Mouse (Mus musculus): ENCODE results near the gene Mpl. TPM values are rescaled to one million over a fixed set of nuclear protein-coding genes. Genes with fewer than 3 reads are reported as not detected.

The Mpl gene
- polyA plus RNA-seq (2012; ENCODE audit: insufficient read depth, insufficient read length, missing spikeins), result not detected in 2 replicates

DNA sequence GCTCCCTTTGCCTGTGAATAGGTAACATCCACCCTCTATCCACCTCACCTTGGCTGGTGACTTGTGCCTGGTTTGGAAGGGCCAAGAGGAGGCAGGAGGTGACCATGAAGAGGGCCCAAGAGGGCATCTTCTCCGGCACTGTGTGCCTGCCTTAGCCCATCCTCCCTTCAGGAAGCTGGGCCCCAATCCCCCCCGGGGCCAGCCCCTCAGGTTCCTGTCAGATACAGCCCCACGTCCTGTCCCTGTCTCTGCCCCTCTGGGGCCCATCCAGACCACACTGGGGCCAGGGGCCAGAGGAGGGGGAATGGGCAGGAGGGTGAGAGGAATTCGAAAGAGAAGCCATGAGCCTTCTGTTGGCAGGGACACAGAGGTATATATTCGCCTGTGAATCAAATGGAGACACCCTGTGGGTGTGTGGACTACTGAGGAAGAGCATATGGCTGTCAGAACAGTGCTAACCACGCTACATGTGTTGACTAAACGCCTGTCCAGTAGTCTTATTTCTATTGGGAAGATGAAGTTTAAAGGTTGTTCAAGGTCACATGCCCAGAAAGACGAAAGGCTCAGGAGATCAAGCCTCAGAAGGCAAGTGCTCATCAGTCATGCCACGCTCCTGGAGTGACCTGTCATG lies at the start of gene Mpl:
Gene Mpl (minus strand): TSS at position 169 of the 631 bp plus-strand sequence.
- H3K4me3 ChIP-seq (ENCODE audit: insufficient read depth, low read length), result no peak within 1 kb of the TSS
- TF ChIP-seq CTCF (IDR thresholded peaks at IDR 0.05; ENCODE audit: low read depth, low read length), result no peak
- H3K4me1 ChIP-seq (ENCODE audit: control insufficient read depth, insufficient read depth, low read length), result no peaks in the 10 kb centered on the region
- no peak within 1 kb of the TSS for H3K27ac ChIP-seq (ENCODE audit: insufficient read depth, low read depth, low read length)

DNA sequence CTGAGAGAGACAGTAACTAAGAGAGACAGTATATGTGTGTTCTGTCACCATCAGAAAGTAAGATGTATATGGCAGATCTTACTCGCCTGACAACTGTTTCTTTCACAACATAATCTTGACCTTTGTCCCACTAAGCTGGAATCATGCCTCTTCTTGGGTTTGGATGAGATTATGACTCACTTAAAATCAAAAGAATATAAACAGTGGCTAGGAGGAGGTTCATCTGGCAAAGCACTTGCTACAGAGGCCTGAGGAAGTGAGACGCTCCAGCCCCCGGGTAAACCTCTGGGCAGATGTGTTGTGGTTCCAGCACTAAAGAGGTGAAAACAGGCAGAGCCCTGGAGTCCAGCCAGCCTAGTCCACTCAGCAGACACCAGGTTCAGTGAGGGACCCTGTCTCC lies 48.2 kb upstream of the Mpl start:
- no peaks in the 10 kb centered on the region for H3K4me1 ChIP-seq (ENCODE audit: control insufficient read depth, insufficient read depth, low read length)
- no peak overlapping the region for H3K27ac ChIP-seq (ENCODE audit: insufficient read depth, low read depth, low read length)
- no peak for TF ChIP-seq POLR2A (IDR thresholded peaks at IDR 0.05; ENCODE audit: borderline replicate concordance, low read depth, low read length)
- no peak for TF ChIP-seq CTCF (IDR thresholded peaks at IDR 0.05; ENCODE audit: low read depth, low read length)
- no peak overlapping the region for H3K4me3 ChIP-seq (ENCODE audit: insufficient read depth, low read length)

DNA sequence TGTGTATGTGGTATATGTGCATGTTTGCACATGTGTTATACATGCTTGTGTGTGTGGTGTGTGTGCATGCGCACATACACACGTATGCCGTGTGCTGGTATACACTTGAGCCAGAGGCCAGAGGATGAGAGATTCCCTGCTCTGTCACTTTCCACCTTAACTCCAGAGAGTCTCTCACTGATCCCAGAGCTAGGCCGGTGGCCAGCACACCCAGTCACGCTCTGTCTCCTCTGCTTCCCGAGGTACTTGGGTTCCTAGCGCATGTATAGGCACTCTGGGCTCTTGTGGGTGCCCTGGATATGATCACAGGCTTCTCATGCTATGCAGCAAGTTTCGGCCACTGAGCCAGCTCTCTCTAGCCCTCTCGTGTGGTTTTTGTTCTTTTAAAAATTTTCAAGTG lies 43.5 kb upstream of the Mpl start:
- H3K4me1 ChIP-seq (ENCODE audit: control insufficient read depth, insufficient read depth, low read length), result no peaks in the 10 kb centered on the region
- no peak overlapping the region for H3K4me3 ChIP-seq (ENCODE audit: insufficient read depth, low read length)
- no peak overlapping the region for H3K27ac ChIP-seq (ENCODE audit: insufficient read depth, low read depth, low read length)
- TF ChIP-seq POLR2A (IDR thresholded peaks at IDR 0.05; ENCODE audit: borderline replicate concordance, low read depth, low read length) (no peak), CTCF (IDR thresholded peaks at IDR 0.05; ENCODE audit: low read depth, low read length) (no peak)

DNA sequence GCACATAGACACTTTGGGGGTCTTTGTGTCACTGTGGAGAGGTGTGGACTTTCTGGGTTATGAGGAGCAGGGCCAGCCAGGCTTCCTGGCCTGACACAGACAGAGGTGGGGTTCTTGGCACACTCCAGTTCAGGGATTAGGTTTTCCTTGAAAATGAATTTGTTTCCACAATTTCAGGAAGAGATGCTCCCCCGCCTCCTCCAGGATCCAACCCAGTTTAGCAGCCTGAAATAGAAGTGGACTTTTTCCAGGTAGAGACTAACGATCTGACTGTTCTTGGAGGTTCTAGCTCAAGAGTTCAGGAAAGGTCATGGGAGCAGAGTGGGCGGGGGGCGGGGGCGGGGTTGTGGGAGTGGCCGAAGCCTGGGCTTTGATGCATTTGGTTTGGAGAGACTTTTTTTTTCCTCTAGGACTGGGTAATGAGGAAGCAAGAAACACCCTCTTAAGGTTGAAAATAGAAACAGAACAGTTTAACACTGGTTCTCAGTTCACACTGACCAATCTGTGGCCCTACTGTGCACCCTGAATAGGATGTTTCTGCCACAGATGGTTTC lies 42.9 kb upstream of the Mpl start:
- H3K4me1 ChIP-seq (ENCODE audit: control insufficient read depth, insufficient read depth, low read length), result no peaks in the 10 kb centered on the region
- no peak for TF ChIP-seq CTCF (IDR thresholded peaks at IDR 0.05; ENCODE audit: low read depth, low read length)
- TF ChIP-seq POLR2A (IDR thresholded peaks at IDR 0.05; ENCODE audit: borderline replicate concordance, low read depth, low read length), result no peak
- no peak overlapping the region for H3K27ac ChIP-seq (ENCODE audit: insufficient read depth, low read depth, low read length)
- no peak overlapping the region for H3K4me3 ChIP-seq (ENCODE audit: insufficient read depth, low read length)

DNA sequence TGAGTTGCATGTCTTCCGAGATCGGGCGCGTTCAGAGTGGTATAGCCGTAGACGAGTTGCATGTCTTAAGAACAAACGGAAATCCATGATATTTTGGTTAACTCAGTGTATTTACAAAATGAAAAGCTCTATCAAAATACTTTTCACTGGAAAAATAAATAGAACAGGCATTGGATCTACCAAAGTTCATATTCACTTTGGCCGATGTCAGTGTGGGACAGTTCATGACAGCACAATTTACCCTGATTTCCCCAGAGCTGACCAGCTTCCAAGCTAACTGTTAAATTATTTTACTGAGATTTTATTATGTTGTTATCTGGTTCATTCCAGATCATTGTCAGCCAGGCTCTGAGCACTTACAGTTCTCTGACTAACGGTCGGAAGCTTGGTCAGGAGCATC lies 33.1 kb upstream of the Mpl start:
- no peak overlapping the region for H3K4me3 ChIP-seq (ENCODE audit: insufficient read depth, low read length)
- TF ChIP-seq POLR2A (IDR thresholded peaks at IDR 0.05; ENCODE audit: borderline replicate concordance, low read depth, low read length) (no peak), CTCF (IDR thresholded peaks at IDR 0.05; ENCODE audit: low read depth, low read length) (no peak)
- H3K27ac ChIP-seq (ENCODE audit: insufficient read depth, low read depth, low read length), result no peak overlapping the region

DNA sequence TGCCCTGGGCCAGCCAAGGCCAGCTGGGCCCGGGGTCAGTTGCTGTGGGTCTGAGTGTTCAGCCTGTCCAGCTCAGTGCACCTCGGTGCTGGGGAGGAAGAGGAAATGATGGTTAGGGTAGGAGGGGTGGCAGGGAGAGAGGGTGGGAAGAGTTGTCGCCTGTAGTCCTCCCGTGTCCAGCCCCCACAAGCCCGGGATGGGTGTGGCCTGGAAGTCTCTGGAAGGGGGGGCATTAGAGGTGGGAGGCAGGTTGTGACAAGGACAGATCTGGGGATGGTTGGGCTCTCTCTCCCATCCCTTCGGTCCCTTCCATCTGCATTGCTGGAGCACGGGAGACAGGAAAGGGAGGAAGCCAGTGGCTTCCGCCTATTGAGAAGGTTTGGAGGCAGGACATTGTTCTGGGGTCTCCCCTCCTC lies 32.4 kb upstream of the Mpl start, which contains the start of gene Tie1:
Gene Tie1 (minus strand): TSS at position 345 of the 416 bp plus-strand sequence.
- TF ChIP-seq POLR2A (IDR thresholded peaks at IDR 0.05; ENCODE audit: borderline replicate concordance, low read depth, low read length) (no peak), CTCF (IDR thresholded peaks at IDR 0.05; ENCODE audit: low read depth, low read length) (no peak)
- H3K4me3 ChIP-seq (ENCODE audit: insufficient read depth, low read length), result no peak within 1 kb of the TSS
- no peak within 1 kb of the TSS for H3K27ac ChIP-seq (ENCODE audit: insufficient read depth, low read depth, low read length)
- no peaks in the 10 kb centered on the region for H3K4me1 ChIP-seq (ENCODE audit: control insufficient read depth, insufficient read depth, low read length)

More for the DNA sequence above, 33.1 kb upstream of the Mpl start:
- H3K4me1 ChIP-seq (ENCODE audit: control insufficient read depth, insufficient read depth, low read length), result no peaks in the 10 kb centered on the region

DNA sequence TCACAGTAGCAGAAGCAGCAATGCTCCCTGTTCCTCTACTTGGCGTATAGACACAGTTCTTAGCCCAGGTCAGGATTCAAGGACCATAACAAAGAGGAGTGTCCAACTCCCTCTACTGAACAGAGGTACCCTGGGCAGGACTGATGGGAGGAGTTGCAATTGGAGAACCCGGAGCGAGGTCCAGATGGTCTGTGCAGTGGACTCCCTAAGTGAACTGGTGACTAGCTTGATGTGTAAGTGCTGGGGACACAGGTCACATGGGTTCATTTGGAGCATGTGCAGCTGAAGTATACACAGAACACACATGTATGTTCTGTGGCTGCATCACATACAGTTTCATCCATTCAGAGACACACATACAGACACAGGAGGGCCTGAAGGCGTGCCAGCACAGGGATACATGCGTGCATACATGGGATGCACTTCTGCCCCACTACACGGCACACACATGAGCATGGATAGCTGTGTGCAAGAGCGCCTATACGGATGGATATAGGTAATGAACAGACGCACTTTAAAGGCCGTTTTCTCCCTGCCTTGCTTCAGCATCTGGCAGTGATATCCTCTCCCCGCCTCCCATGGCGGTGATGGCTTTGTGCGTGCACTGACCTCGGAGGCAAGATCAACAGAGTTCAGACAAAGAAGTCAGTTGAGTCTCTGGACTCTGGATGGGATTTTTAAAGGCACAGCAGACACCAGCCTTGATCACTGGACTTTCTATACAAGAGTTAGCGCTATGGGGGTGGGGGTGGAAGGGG lies 19.6 kb upstream of the Mpl start:
- H3K4me1 ChIP-seq (ENCODE audit: control insufficient read depth, insufficient read depth, low read length), result no peaks in the 10 kb centered on the region
- no peak overlapping the region for H3K27ac ChIP-seq (ENCODE audit: insufficient read depth, low read depth, low read length)
- TF ChIP-seq POLR2A (IDR thresholded peaks at IDR 0.05; ENCODE audit: borderline replicate concordance, low read depth, low read length) (no peak), CTCF (IDR thresholded peaks at IDR 0.05; ENCODE audit: low read depth, low read length) (no peak)
- H3K4me3 ChIP-seq (ENCODE audit: insufficient read depth, low read length), result no peak overlapping the region

DNA sequence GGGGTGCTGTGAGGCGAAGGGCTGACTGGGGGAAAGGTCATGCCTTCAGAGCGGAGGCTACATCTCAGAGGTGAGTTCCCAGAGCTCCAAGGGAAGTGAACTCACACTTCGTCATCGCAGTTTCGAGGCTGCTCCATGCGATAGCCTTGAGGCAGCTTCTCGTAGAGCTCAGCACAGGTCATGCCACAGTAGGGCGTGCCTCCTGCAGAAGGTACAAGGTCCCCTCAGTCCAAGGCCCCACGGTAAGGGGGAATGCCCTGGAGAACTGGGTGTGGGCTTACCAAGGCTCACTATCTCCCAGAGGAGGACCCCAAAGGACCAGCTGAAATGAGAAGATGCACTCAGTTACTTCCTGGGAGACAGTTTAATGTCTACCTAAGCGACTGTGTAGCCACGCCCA lies 15.4 kb upstream of the Mpl start:
- Histone ChIP-seq H3K27ac (ENCODE audit: insufficient read depth, low read depth, low read length) (no peak overlapping the region), H3K4me3 (ENCODE audit: insufficient read depth, low read length) (no peak overlapping the region), H3K4me1 (ENCODE audit: control insufficient read depth, insufficient read depth, low read length) (no peaks in the 10 kb centered on the region)
- TF ChIP-seq POLR2A (IDR thresholded peaks at IDR 0.05; ENCODE audit: borderline replicate concordance, low read depth, low read length), result no peak
- no peak for TF ChIP-seq CTCF (IDR thresholded peaks at IDR 0.05; ENCODE audit: low read depth, low read length)

DNA sequence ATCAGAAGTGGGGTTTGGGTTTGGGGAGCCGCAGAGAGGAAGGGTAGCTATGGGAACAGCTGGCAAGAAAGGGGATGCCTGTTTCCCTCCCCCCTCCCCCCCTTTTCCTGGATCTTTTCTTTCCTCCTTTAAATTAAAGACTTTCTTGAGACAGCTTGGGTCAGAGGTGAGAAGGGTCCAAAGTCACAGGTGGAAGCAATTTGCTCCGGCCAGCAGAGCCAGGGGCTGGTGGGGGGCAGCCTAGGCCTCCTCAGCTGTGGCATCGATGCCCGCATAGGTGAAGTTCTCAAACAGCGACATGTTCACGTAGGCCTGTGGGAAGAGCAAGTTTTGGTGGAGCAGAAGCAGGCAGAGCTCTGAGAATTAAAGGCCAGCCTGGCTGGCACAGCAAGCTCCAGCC lies 14.0 kb upstream of the Mpl start:
- Histone ChIP-seq H3K4me3 (ENCODE audit: insufficient read depth, low read length) (no peak overlapping the region), H3K4me1 (ENCODE audit: control insufficient read depth, insufficient read depth, low read length) (no peaks in the 10 kb centered on the region), H3K27ac (ENCODE audit: insufficient read depth, low read depth, low read length) (no peak overlapping the region)
- no peak for TF ChIP-seq POLR2A (IDR thresholded peaks at IDR 0.05; ENCODE audit: borderline replicate concordance, low read depth, low read length)
- no peak for TF ChIP-seq CTCF (IDR thresholded peaks at IDR 0.05; ENCODE audit: low read depth, low read length)

DNA sequence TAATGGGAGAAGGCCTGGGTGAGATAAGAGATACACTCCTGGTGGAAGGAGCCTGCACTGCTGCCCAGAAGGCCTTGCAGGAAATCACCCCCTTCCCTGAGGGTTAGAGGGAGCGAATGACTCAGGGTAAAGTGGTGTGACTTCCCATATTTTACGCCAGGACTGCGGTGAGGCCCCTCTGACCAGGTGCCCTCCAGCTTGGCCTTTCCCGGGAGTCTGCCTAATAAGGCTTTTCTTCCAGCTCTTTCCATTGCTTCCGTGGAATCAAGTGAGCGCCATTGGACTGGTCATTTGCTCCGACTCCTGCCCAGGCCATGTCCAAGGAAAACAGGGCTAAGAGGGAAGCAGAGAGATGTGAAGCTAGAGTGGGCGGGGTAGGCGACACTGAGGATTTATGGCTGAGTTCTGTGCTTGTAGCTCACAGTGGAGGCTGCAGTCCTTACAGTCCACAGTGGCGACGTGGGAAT lies 8.4 kb upstream of the Mpl start:
- no peak overlapping the region for H3K4me3 ChIP-seq (ENCODE audit: insufficient read depth, low read length)
- peaks cover 5% of the 10 kb centered on the region; the same call in 1 of the 2 replicates for H3K4me1 ChIP-seq (ENCODE audit: control insufficient read depth, insufficient read depth, low read length)
- TF ChIP-seq CTCF (IDR thresholded peaks at IDR 0.05; ENCODE audit: low read depth, low read length) (no peak), POLR2A (IDR thresholded peaks at IDR 0.05; ENCODE audit: borderline replicate concordance, low read depth, low read length) (no peak)
- no peak overlapping the region for H3K27ac ChIP-seq (ENCODE audit: insufficient read depth, low read depth, low read length)

Measured in bone marrow macrophage, adult 2 months (primary cell).